Mouse (Mus musculus) cortical plate, adult 2 months (tissue): ENCODE measurements around the gene Aldh6a1.

Experiments
- CTCF ChIP-seq: fragments of 200-500 bp; IDR thresholded peaks from 2 replicates; pipeline ENCODE4 v1.5.1; 2011; ENCODE audit warnings: mild to moderate bottlenecking, control low read depth, low read length; ENCODE audit not compliant: insufficient read depth; ENCODE audit errors: extremely low read depth
- POLR2A ChIP-seq: fragments of 200-500 bp; IDR thresholded peaks from 2 replicates; pipeline ENCODE4 v1.6.1; 2011; ENCODE audit warnings: mild to moderate bottlenecking, low read length, control low read depth; ENCODE audit not compliant: insufficient read depth; ENCODE audit errors: extremely low read depth

- TF ChIP-seq CTCF (no peak), POLR2A (peak; percentile 98)
Measured at GRCm38 (mm10) chr12:84450718-84451646, at the start of gene Aldh6a1, which contains the start of gene Lin52.
